Mouse (Mus musculus) heart, adult 2 months (tissue): ENCODE measurements around the gene Il18rap. TPM values are rescaled to one million over a fixed set of nuclear protein-coding genes. Genes with fewer than 3 reads are reported as not detected.

ENCODE experiments used
- DNase-seq, 2 experiments: peaks; one replicate each; pipeline ENCODE4 v3.0.0; 2021
- H3K27ac ChIP-seq: fragments of 200-600 bp; 2 replicates; pipeline ENCODE4 v1.8.1; 2022
- H3K27me3 ChIP-seq: fragments of 200-500 bp; 2 replicates; pipeline ENCODE4 v1.6.1; 2012; ENCODE audit warnings: mild to moderate bottlenecking, low read length, inconsistent platforms, mixed read lengths; ENCODE audit not compliant: control insufficient read depth, insufficient read depth
- H3K36me3 ChIP-seq: fragments of 200-500 bp; 2 replicates; pipeline ENCODE4 v1.6.1; 2012; ENCODE audit warnings: low read length, inconsistent platforms; ENCODE audit not compliant: control insufficient read depth, insufficient read depth
- H3K4me1 ChIP-seq: fragments of 200-500 bp; 2 replicates; pipeline ENCODE4 v1.6.1; 2011; ENCODE audit warnings: low read length; ENCODE audit not compliant: control insufficient read depth, insufficient read depth
- H3K4me3 ChIP-seq: fragments of 200-600 bp; 2 replicates; pipeline ENCODE4 v1.8.1; 2022
- H3K79me2 ChIP-seq: fragments of 200-500 bp; replicated peaks from 2 replicates; pipeline ENCODE4 v1.6.1; 2012; ENCODE audit warnings: mild to moderate bottlenecking, inconsistent platforms, low read length, moderate library complexity, mixed read lengths; ENCODE audit not compliant: control insufficient read depth, insufficient read depth
- H3K9ac ChIP-seq: fragments of 200-500 bp; 2 replicates; pipeline ENCODE4 v1.6.1; 2012; ENCODE audit warnings: low read depth, mild to moderate bottlenecking, control low read depth, inconsistent platforms, low read length, mixed read lengths
- CTCF ChIP-seq: fragments of 200-600 bp; IDR thresholded peaks from 2 replicates; pipeline ENCODE4 v1.8.1; 2022; ENCODE audit warnings: antibody characterized with exemption, mild to moderate bottlenecking, moderate library complexity
- EP300 ChIP-seq: fragments of 200-500 bp; IDR thresholded peaks from 2 replicates; pipeline ENCODE4 v1.6.1; 2011; ENCODE audit warnings: low read depth, low read length, control low read depth; ENCODE audit not compliant: insufficient read depth
- POLR2A ChIP-seq: fragments of 200-500 bp; IDR thresholded peaks from 2 replicates; pipeline ENCODE4 v1.6.1; 2011; ENCODE audit warnings: mild to moderate bottlenecking, low read depth, low read length, control low read depth; ENCODE audit not compliant: insufficient read depth
- WGBS: fragments of 180-500 bp; shearing (Covaris S2); methylation state at CpG from one replicate; pipeline ENCODE4 v1.1.7; 2018; 5-methylcytosine and 5-hydroxymethylcytosine counted together
- intact Hi-C: fragments of 180-260 bp; cut with DNase I; formaldehyde crosslinking; loops from one replicate; pipeline ENCODE4 v1.15.1; 2025
- polyA plus RNA-seq: library from polyadenylated mRNA; depleted of rRNA; stranded (reverse); fragments of >200 nt; gene quantifications from 2 replicates; pipeline ENCODE4 v1.2.3, GENCODE M21; 2012
- total RNA-seq, 2 experiments: library from RNA; stranded (reverse); gene quantifications; 2 replicates each; pipeline ENCODE4 v1.2.3; 2021

Il18rap gene
- total and polyA plus RNA-seq, 3 experiments: 0.16 to 0.41 TPM; not detected in 1

DNA sequence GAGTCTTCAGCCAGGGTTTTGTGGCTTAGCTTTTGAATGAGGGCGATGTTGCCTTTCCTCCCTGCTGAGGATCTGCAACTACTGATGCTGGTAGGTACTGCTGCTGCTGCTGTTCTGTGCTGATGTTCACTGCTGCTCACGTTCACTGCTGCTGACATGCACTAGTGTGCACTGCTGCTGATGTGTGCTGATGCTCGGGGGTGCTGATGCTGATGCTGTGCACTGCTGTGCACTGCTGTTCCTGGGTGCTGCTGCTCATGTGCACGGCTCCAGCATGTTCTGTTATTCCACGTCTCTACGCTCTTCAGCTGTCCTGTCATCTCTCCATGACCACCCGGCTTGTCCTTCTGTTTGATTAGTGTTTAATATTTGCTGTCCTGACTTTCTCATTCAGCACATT lies 7.8 kb downstream of the Il18rap start:
- 82% methylated on average over 7 of the region's 7 CpGs for WGBS
- Histone ChIP-seq H3K9ac (no peak overlapping the region), H3K27me3 (no peaks in the 10 kb centered on the region), H3K36me3 (no peaks in the 10 kb centered on the region), H3K4me1 (no peaks in the 10 kb centered on the region), H3K79me2 (no peaks in the 10 kb centered on the region), H3K4me3 (no peak overlapping the region), H3K27ac (no peak overlapping the region)
- no peak for DNase-seq
- TF ChIP-seq POLR2A (no peak), EP300 (no peak), CTCF (no peak)
- intact Hi-C loops: no loop called here

DNA sequence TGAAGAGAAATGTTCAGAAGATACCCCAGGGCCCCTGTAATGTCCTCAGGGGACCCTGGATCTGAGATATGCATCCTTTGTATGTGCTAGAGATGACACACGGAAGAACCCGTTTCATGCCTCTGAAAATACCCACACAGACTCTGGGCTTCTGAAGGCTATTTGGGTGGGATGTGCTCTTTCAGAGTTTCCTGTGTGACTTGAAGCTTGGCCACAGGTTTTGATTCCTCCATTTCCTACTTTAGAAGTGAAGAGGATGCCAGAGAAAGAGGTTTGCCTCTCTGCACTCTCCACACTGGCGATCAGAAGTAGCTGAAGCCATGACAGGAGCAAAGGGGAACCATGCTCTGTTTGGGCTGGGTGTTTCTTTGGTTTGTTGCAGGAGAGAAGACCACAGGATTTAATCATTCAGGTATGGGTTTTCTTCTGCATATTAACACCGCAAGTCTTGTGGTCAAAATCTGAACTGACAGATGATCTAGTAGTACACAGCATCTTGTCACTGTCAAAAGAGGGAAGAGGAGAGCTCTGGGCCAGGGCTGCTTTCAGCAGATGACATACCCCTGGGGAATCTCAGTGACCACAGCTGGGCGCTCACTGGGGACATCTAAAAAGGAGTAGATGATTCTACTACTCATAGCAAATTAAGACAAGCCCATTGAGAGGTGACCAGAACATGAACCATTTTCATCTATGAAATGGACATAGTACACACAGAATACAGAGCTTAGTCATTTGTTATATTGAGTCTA lies 9.0 kb downstream of the Il18rap start:
- intact Hi-C loops: no loop called here

DNA sequence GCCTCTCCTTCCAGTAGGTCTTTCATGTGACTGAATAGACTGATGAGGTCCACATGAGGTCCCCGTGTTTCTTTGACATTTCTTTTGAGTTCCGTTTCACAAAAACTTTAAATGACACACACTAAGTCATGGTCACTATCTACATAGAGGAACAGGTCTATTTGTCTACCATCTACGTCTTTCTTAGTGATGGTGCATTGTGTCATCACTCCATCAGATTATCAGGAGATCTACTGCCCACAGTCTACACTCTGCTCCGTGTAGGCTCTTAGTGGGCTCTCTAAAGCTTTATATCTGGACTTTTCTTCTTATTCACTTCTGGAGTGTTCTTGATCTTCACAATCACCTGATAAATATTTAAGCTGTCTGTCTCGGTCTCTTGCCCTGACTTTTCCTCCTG lies 14.1 kb downstream of the Il18rap start:
- Histone ChIP-seq H3K27me3 (no peaks in the 10 kb centered on the region), H3K27ac (no peak overlapping the region), H3K79me2 (no peaks in the 10 kb centered on the region), H3K4me3 (no peak overlapping the region), H3K4me1 (no peaks in the 10 kb centered on the region), H3K9ac (no peak overlapping the region), H3K36me3 (no peaks in the 10 kb centered on the region)
- 81% methylated on average over 5 of the region's 5 CpGs for WGBS
- DNase-seq: no peak
- no peak for TF ChIP-seq POLR2A
- TF ChIP-seq EP300: no peak
- TF ChIP-seq CTCF: no peak
- intact Hi-C loops: no loop called here

More for the DNA sequence above, 9.0 kb downstream of the Il18rap start:
- Histone ChIP-seq H3K4me1 (no peaks in the 10 kb centered on the region), H3K27ac (no peak overlapping the region), H3K4me3 (no peak overlapping the region), H3K36me3 (no peaks in the 10 kb centered on the region), H3K79me2 (no peaks in the 10 kb centered on the region), H3K27me3 (no peaks in the 10 kb centered on the region), H3K9ac (no peak overlapping the region)
- WGBS: 74% methylated on average over 5 of the region's 5 CpGs
- no peak for DNase-seq
- TF ChIP-seq EP300 (no peak), POLR2A (no peak), CTCF (no peak)

DNA sequence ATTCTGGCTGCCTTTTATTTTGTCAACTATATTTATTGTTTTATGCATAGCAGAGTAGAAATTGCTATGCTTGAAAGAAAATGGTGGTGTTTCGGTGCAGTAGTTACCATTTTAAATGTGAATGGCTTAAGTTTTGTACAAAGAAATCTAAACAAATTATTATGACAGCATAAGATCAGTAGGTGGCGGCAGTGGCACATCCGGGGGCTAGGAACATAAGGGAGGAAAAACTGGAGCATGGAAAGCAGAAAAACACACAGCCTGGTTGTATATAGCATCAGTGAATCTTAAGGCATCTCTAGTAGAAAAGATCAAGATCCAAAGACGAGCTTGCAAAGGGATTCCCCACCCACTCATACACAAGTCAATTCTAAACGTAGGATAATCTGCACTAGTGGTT lies 22.4 kb downstream of the Il18rap start:
- Histone ChIP-seq H3K9ac (no peak overlapping the region), H3K4me3 (no peak overlapping the region), H3K27me3 (no peaks in the 10 kb centered on the region), H3K27ac (no peak overlapping the region), H3K36me3 (no peaks in the 10 kb centered on the region), H3K79me2 (no peaks in the 10 kb centered on the region), H3K4me1 (no peaks in the 10 kb centered on the region)
- intact Hi-C loops: no loop called here
- WGBS: 81% methylated on average over 5 of the region's 5 CpGs
- no peak for TF ChIP-seq EP300
- peak; percentile 56 for TF ChIP-seq CTCF
- DNase-seq: no peak

DNA sequence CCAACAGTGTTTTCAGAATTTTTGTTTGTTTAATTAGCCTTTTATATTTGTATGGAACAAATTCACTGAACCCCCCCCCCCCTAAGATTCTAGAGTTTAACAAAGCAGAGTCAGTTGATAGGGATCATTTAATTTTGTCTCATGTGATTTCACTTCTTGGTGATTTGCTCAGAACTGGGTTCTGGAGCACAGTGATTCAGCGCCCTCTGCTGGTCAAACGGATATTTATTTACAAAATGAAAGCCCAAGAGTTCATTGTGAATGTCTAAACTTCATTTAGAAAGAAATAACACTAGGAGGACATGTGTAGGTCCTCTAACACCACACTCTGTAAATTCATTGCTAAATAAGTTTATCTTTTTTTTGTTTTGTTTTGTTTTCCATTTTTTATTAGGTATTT lies 29.5 kb downstream of the Il18rap start:
- TF ChIP-seq POLR2A (no peak), CTCF (peak; percentile 79)
- no peak overlapping the region for H3K4me3 ChIP-seq
- no peaks in the 10 kb centered on the region for H3K27me3 ChIP-seq
- H3K36me3 ChIP-seq: no peaks in the 10 kb centered on the region
- peak; percentile 17 to 30 for DNase-seq
- no peak overlapping the region for H3K27ac ChIP-seq
- intact Hi-C loops: loop anchor here (2.0 kb wide), 1 partner anchor 428 kb away; no protein-coding TSS in a partner anchor
- H3K4me1 ChIP-seq: no peaks in the 10 kb centered on the region
- WGBS: 0% methylated on average over 2 of the region's 2 CpGs
- H3K9ac ChIP-seq: no peak overlapping the region
- no peaks in the 10 kb centered on the region for H3K79me2 ChIP-seq

DNA sequence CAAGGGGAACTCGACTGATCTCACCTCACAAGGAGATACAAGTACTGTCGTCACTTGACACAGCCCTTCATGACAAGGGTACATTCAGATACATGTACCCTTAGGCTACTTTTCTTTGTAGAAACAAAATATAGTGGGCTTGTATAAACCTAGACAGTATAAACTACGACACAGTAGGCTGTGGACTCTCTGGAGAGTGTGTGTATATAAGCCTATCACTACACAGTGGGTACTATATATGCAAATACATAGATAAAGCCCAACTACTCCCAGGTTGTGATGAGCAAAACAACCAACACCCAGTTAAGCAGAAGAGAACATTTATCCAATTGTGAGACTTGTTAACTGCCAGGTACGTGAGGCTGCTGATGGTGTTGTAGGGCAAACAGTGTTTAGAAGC lies 31.5 kb downstream of the Il18rap start:
- Histone ChIP-seq H3K27ac (no peak overlapping the region), H3K4me1 (no peaks in the 10 kb centered on the region), H3K27me3 (0 out of 2 replicates have a peak, but pooled peaks cover 2% of the 10 kb centered on the region), H3K36me3 (no peaks in the 10 kb centered on the region), H3K9ac (no peak overlapping the region), H3K4me3 (no peak overlapping the region), H3K79me2 (no peaks in the 10 kb centered on the region)
- WGBS: 64% methylated on average over 4 of the region's 4 CpGs
- intact Hi-C loops: no loop called here
- TF ChIP-seq POLR2A (no peak), CTCF (no peak), EP300 (no peak)
- no peak for DNase-seq
